Mouse (Mus musculus) brain, adult 10 weeks (tissue): ENCODE data around the gene Mdh1b. TPM values are rescaled to one million over a fixed set of nuclear protein-coding genes. Genes with fewer than 3 reads are reported as not detected.

ENCODE experiments used
- polyA plus RNA-seq: library from polyadenylated mRNA; stranded (reverse); fragments of 350-450 nt; fragmentation: Illumina TruSeq; extraction: RNeasy Lipid Tissue Mini Kit (QIAGEN cat#74804); gene quantifications from one replicate; pipeline ENCODE4 v1.2.3, GENCODE M21; 2015; ENCODE audit warnings: low read depth, low replicate concordance

Gene Mdh1b
- 1.9 TPM for polyA plus RNA-seq

GRCm38 (mm10) chr1:63730240-63730771 lies at the start of gene Mdh1b, which contains the start of gene Fastkd2:
TSS of gene Mdh1b (minus strand) at chr1:63730318.
TSS of gene Fastkd2 (plus strand) at chr1:63730614.

GRCm38 (mm10) chr1:63769167-63769566 lies 39.0 kb upstream of the Mdh1b start, which contains the start of gene 4933402D24Rik:
TSS of gene 4933402D24Rik (minus strand) at chr1:63769267.

GRCm38 (mm10) chr1:63686827-63687226 lies 43.3 kb downstream of the Mdh1b start, which contains the start of gene Dytn:
TSS of gene Dytn (minus strand) at chr1:63686927.

Other genes with a start within 250 kb of the Mdh1b start
- 0.58 TPM for gene Gm39653, start 114.3 kb downstream of the Mdh1b start, polyA plus RNA-seq
- not detected for gene Dytn, start 43.4 kb downstream of the Mdh1b start, polyA plus RNA-seq
- 22.6 TPM for gene Fastkd2, start 296 bp upstream of the Mdh1b start, polyA plus RNA-seq
- 0.25 TPM for gene 4933402D24Rik, start 38.9 kb upstream of the Mdh1b start, polyA plus RNA-seq